Mouse (Mus musculus) hindbrain, embryonic 10.5 days (tissue): ENCODE data around the gene Ankrd35. TPM values are rescaled to one million over a fixed set of nuclear protein-coding genes. Genes with fewer than 3 reads are reported as not detected.

Experiments
- polyA plus RNA-seq: library from polyadenylated mRNA; unstranded; fragments of >200 nt; fragmentation: Nextera tagmentation; extraction: Ambion mirVana; gene quantifications from 2 replicates; pipeline ENCODE4 v1.2.1, GENCODE M21; 2016

Gene Ankrd35
- polyA plus RNA-seq, 1 experiment from 2014 or later = 0.10 TPM

Other genes with a start within 250 kb of the Ankrd35 start
- gene BC107364, start 217.8 kb upstream of the Ankrd35 start, polyA plus RNA-seq = 0.25 TPM in 1 of 2 replicates, not detected in the other
- gene Hfe2, start 145.0 kb upstream of the Ankrd35 start, polyA plus RNA-seq = 0.89 and 2.2 TPM in 2 replicates
- gene Txnip, start 112.2 kb upstream of the Ankrd35 start, polyA plus RNA-seq = 36.3 and 38.1 TPM in 2 replicates
- gene Gm16253, start 93.1 kb upstream of the Ankrd35 start, polyA plus RNA-seq = 0.55 and 0.93 TPM in 2 replicates
- gene Polr3gl, start 76.0 kb upstream of the Ankrd35 start, polyA plus RNA-seq = 25.3 and 29.4 TPM in 2 replicates
- 0.92 and 1.5 TPM in 2 replicates for gene Ankrd34a, start 73.5 kb upstream of the Ankrd35 start, polyA plus RNA-seq
- 5.4 and 5.5 TPM in 2 replicates for gene Lix1l, start 69.0 kb upstream of the Ankrd35 start, polyA plus RNA-seq
- gene Rbm8a, start 40.2 kb upstream of the Ankrd35 start, polyA plus RNA-seq = 185 and 210 TPM in 2 replicates
- gene Pex11b, start 34.8 kb upstream of the Ankrd35 start, polyA plus RNA-seq = 39.3 and 41.8 TPM in 2 replicates
- 0.06 and 0.13 TPM in 2 replicates for gene Gm42957, start 34.7 kb upstream of the Ankrd35 start, polyA plus RNA-seq
- 0.31 and 0.35 TPM in 2 replicates for gene Itga10, start 24.5 kb upstream of the Ankrd35 start, polyA plus RNA-seq
- 46.2 and 48.3 TPM in 2 replicates for gene Pias3, start 26.3 kb downstream of the Ankrd35 start, polyA plus RNA-seq
- 17.1 and 19.4 TPM in 2 replicates for gene Nudt17, start 38.4 kb downstream of the Ankrd35 start, polyA plus RNA-seq
- gene Polr3c, start 57.5 kb downstream of the Ankrd35 start, polyA plus RNA-seq = 44.4 and 45.3 TPM in 2 replicates
- 63.8 and 64.2 TPM in 2 replicates for gene Rnf115, start 57.5 kb downstream of the Ankrd35 start, polyA plus RNA-seq
- 0.25 and 0.29 TPM in 2 replicates for gene Pdzk1, start 159.2 kb downstream of the Ankrd35 start, polyA plus RNA-seq
- gene Cd160, start 159.2 kb downstream of the Ankrd35 start, polyA plus RNA-seq = 0.06 and 0.14 TPM in 2 replicates
- gene Gja5, start 234.6 kb downstream of the Ankrd35 start, polyA plus RNA-seq = 5.9 and 8.1 TPM in 2 replicates
- gene Gpr89, start 235.2 kb downstream of the Ankrd35 start, polyA plus RNA-seq = 31.6 and 38.0 TPM in 2 replicates